Mouse (Mus musculus): ENCODE results near the gene Abca13. TPM values are rescaled to one million over a fixed set of nuclear protein-coding genes. Genes with fewer than 3 reads are reported as not detected.

The Abca13 gene
- polyA plus RNA-seq, 1 experiment from 2014 or later = 0.01 TPM

DNA sequence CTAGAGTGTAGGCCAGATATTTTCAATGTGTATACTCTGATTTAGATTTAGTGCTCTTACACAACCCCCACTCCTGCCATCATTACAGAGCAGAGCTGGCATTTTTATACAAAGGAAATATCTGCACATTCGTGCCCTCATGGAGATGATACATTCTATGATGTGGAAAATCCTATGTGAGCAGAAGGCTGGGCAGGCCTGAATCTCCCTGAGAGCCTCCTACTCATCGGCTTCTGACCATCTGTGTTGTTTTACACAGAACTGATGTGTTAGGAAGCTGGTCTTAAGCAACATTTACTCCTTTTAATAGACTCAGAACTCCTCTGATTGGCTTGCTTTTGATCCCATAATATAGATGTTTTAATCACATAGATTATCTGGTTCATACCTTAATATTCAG, 376.6 kb downstream of the Abca13 start:
- H3K4me1 ChIP-seq = no peaks in the 10 kb centered on the region
- ATAC-seq (replicated peaks) = no peak

GRCm38 (mm10) chr11:9570319-9570718, 378.6 kb downstream of the Abca13 start:
- no peak overlapping the region for H3K9ac ChIP-seq (replicated peaks)
- H3K4me1 ChIP-seq = no peaks in the 10 kb centered on the region
- no peaks in the 10 kb centered on the region for H3K27me3 ChIP-seq
- no peaks in the 10 kb centered on the region for H3K9me3 ChIP-seq
- WGBS = 29% methylated on average over 6 of the region's 6 CpGs
- H3K27ac ChIP-seq (replicated peaks) = no peak overlapping the region
- no peak overlapping the region for H3K4me2 ChIP-seq (replicated peaks)
- H3K36me3 ChIP-seq = no peaks in the 10 kb centered on the region
- no peak overlapping the region for H3K4me3 ChIP-seq
- ATAC-seq (replicated peaks) = peak; percentile 58

More for the DNA sequence above, 376.6 kb downstream of the Abca13 start:
- H3K9ac ChIP-seq (replicated peaks) = no peak overlapping the region
- H3K4me3 ChIP-seq = no peak overlapping the region
- H3K36me3 ChIP-seq = no peaks in the 10 kb centered on the region
- no peak overlapping the region for H3K4me2 ChIP-seq (replicated peaks)
- no peak overlapping the region for H3K27ac ChIP-seq (replicated peaks)
- 89% methylated on average over 2 of the region's 2 CpGs for WGBS
- no peaks in the 10 kb centered on the region for H3K9me3 ChIP-seq
- no peaks in the 10 kb centered on the region for H3K27me3 ChIP-seq

- Histone ChIP-seq H3K27ac (replicated peaks) (0 out of 2 replicates have a peak overlapping the region, but pooled peaks have one; percentile 8), H3K4me1 (no peaks in the 10 kb centered on the region), H3K4me3 (no peak overlapping the region), H3K9me3 (no peaks in the 10 kb centered on the region), H3K4me2 (replicated peaks) (no peak overlapping the region), H3K27me3 (no peaks in the 10 kb centered on the region), H3K36me3 (no peaks in the 10 kb centered on the region), H3K9ac (replicated peaks) (no peak overlapping the region)
- peak; percentile 59 for ATAC-seq (replicated peaks)
- WGBS = 58% methylated on average over 4 of the region's 4 CpGs
These were observed 383.2 kb downstream of the Abca13 start for GRCm38 (mm10) chr11:9574894-9575293.

- no peak overlapping the region for H3K27ac ChIP-seq (replicated peaks)
- no peaks in the 10 kb centered on the region for H3K36me3 ChIP-seq
- H3K4me2 ChIP-seq (replicated peaks) = no peak overlapping the region
- 7% methylated on average over 1 of the region's 1 CpGs for WGBS
- no peak overlapping the region for H3K9ac ChIP-seq (replicated peaks)
- H3K4me1 ChIP-seq = peaks cover 4% of the 10 kb centered on the region; the same call in 1 of the 2 replicates
- ATAC-seq (replicated peaks) = peak; percentile 88
- no peak overlapping the region for H3K4me3 ChIP-seq
- no peaks in the 10 kb centered on the region for H3K9me3 ChIP-seq
- H3K27me3 ChIP-seq = no peaks in the 10 kb centered on the region
These were observed 400.1 kb downstream of the Abca13 start for GRCm38 (mm10) chr11:9591757-9592316.

DNA sequence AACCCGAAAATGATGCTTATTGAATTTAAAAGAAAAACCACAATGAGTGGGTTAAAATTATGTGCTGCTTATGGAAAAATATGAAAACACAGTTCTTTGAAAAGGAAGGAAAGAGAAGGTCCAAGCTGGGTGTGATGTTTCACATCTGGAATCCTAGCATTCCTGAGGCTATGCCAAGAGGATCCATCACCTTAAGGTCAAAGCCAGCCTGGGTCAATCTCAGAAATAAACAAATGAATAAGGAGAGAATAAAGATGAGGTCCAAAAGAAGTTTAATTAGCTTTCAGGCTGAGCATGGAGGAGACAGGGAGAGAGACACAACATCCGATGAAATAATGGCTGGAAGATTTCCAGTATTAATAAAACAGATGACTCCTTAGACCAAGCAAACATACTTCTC, 405.6 kb downstream of the Abca13 start:
- Histone ChIP-seq H3K4me3 (no peak overlapping the region), H3K27ac (replicated peaks) (no peak overlapping the region), H3K36me3 (no peaks in the 10 kb centered on the region), H3K4me1 (peaks cover 4% of the 10 kb centered on the region; the same call in 1 of the 2 replicates), H3K4me2 (replicated peaks) (no peak overlapping the region), H3K27me3 (no peaks in the 10 kb centered on the region), H3K9me3 (no peaks in the 10 kb centered on the region), H3K9ac (replicated peaks) (no peak overlapping the region)
- ATAC-seq (replicated peaks) = no peak
- 64% methylated on average over 2 of the region's 2 CpGs for WGBS

DNA sequence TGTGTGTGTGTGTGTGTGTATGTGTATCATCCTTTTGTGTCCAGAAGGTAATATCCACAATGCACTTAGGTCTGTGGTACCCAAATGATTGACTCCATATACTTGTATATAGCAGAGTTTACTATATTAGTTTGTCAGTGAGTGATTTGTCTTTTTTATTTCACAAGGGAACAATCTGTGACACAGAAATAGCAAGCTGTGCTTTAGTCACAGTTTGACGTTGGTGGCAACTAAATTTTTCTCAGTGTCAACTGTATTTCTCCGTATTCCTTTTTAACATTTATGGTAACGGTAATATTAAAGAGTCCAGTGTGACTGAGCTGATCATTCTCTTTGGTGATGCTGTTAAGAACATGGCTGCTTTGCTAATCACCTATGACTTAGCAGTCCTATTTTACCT, 409.4 kb downstream of the Abca13 start:
- ATAC-seq (replicated peaks) = no peak
- Histone ChIP-seq H3K9ac (replicated peaks) (no peak overlapping the region), H3K4me2 (replicated peaks) (no peak overlapping the region), H3K9me3 (no peaks in the 10 kb centered on the region), H3K27ac (replicated peaks) (no peak overlapping the region), H3K4me1 (no peaks in the 10 kb centered on the region), H3K36me3 (no peaks in the 10 kb centered on the region), H3K27me3 (no peaks in the 10 kb centered on the region), H3K4me3 (no peak overlapping the region)
- WGBS = 89% methylated on average over 3 of the region's 3 CpGs

DNA sequence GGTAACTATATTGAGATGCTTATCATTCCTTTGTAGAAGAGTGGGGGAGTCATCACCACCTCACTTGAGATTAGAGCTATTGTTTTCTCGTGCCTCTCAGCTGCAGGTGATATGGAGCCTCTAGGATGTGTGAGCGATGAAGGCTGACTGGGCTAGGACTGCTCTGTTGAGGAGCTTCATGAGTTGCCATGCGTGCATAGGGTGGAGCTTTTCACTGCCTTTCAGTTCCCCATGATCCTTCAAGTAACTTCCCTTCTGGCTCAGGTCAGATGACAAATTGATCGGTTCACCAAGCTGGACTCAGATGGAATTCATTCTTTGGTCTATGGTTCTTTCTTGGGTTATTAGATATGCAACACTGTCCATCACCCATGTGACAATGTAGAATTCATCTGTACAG, 410.4 kb downstream of the Abca13 start:
- H3K9ac ChIP-seq (replicated peaks) = no peak overlapping the region
- no peak overlapping the region for H3K4me2 ChIP-seq (replicated peaks)
- H3K4me1 ChIP-seq = no peaks in the 10 kb centered on the region
- H3K36me3 ChIP-seq = no peaks in the 10 kb centered on the region
- WGBS = 86% methylated on average over 4 of the region's 4 CpGs
- no peaks in the 10 kb centered on the region for H3K27me3 ChIP-seq
- H3K27ac ChIP-seq (replicated peaks) = no peak overlapping the region
- H3K9me3 ChIP-seq = no peaks in the 10 kb centered on the region
- no peak for ATAC-seq (replicated peaks)
- no peak overlapping the region for H3K4me3 ChIP-seq

DNA sequence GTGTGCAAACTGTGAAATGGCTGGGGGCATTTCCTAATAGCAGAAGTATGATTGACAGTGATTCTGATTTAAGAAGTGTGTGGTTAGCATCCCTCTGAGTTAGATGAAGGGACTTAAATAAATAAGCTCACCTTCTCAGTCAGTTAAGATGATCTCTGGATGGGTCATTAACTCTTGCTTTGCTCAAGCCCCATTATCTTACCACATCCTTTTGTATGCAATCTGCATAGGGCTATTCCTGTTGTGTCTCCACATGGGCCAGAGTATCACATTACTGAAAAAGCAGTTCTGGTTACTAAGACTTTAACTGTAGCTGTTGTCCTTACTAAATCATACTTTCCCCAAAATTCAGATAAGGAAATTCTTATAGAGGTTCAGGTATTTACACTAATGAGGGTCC, 416.5 kb downstream of the Abca13 start:
- Histone ChIP-seq H3K36me3 (no peaks in the 10 kb centered on the region), H3K27me3 (no peaks in the 10 kb centered on the region), H3K4me2 (replicated peaks) (no peak overlapping the region), H3K4me1 (no peaks in the 10 kb centered on the region), H3K9me3 (no peaks in the 10 kb centered on the region), H3K27ac (replicated peaks) (no peak overlapping the region), H3K9ac (replicated peaks) (no peak overlapping the region), H3K4me3 (no peak overlapping the region)
- no peak for ATAC-seq (replicated peaks)

DNA sequence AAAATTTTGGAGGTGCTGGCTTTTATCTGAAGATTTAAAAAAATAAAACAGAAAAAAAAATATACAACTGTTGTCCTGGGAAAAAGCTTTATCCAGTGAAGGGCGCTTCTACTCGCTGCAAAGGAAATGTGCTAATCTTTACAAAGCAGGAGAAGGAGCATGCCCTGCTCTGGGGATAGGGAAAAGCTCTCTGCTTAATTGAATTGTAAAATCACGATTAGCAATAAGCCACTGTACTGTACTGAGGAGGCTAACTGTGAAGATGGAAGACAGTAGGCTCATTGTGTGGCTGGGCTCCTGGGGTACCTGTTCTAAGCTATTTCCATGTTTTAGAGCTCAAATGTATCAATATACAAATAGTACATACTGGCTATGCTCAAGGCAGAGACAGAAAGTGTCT, 417.3 kb downstream of the Abca13 start:
- H3K9ac ChIP-seq (replicated peaks) = no peak overlapping the region
- H3K36me3 ChIP-seq = no peaks in the 10 kb centered on the region
- no peak overlapping the region for H3K4me2 ChIP-seq (replicated peaks)
- ATAC-seq (replicated peaks) = no peak
- H3K4me1 ChIP-seq = no peaks in the 10 kb centered on the region
- WGBS = 56% methylated on average over 3 of the region's 3 CpGs
- no peak overlapping the region for H3K4me3 ChIP-seq
- H3K27ac ChIP-seq (replicated peaks) = no peak overlapping the region
- no peaks in the 10 kb centered on the region for H3K9me3 ChIP-seq
- no peaks in the 10 kb centered on the region for H3K27me3 ChIP-seq

GRCm38 (mm10) chr11:9616133-9616532, 424.4 kb downstream of the Abca13 start:
- Histone ChIP-seq H3K4me3 (no peak overlapping the region), H3K4me2 (replicated peaks) (no peak overlapping the region), H3K9ac (replicated peaks) (no peak overlapping the region), H3K36me3 (no peaks in the 10 kb centered on the region), H3K27ac (replicated peaks) (no peak overlapping the region), H3K4me1 (0 out of 2 replicates have a peak, but pooled peaks cover 2% of the 10 kb centered on the region), H3K27me3 (no peaks in the 10 kb centered on the region), H3K9me3 (no peaks in the 10 kb centered on the region)
- no peak for ATAC-seq (replicated peaks)
- WGBS = 21% methylated on average over 2 of the region's 2 CpGs

DNA sequence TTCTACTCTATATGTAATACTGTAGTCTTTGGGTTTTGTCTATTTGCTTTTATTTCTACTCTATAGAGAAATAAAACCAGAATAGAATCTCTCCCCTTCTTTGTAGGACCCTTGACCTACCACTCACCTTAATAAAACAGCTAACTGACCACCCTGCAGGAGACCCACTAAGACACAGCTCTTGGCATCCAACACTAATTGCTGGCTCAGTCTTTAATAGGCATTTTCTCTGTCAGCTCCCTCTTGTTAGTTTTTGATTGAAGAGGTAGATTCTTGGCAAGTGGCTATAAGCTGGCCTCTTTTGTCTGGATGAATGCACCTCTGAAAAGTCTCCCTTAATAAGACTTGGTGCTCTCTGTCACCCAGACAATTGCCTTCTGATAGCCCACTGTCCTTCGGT, 424.9 kb downstream of the Abca13 start:
- 10% methylated on average over 1 of the region's 1 CpGs for WGBS
- no peaks in the 10 kb centered on the region for H3K36me3 ChIP-seq
- no peak overlapping the region for H3K9ac ChIP-seq (replicated peaks)
- H3K4me3 ChIP-seq = no peak overlapping the region
- 0 out of 2 replicates have a peak, but pooled peaks cover 2% of the 10 kb centered on the region for H3K4me1 ChIP-seq
- H3K4me2 ChIP-seq (replicated peaks) = no peak overlapping the region
- ATAC-seq (replicated peaks) = 0 out of 2 replicates have a peak, but pooled peaks have one; percentile 46
- H3K27me3 ChIP-seq = no peaks in the 10 kb centered on the region
- H3K9me3 ChIP-seq = no peaks in the 10 kb centered on the region
- no peak overlapping the region for H3K27ac ChIP-seq (replicated peaks)

GRCm38 (mm10) chr11:9619986-9620385, 428.2 kb downstream of the Abca13 start:
- no peaks in the 10 kb centered on the region for H3K36me3 ChIP-seq
- no peaks in the 10 kb centered on the region for H3K9me3 ChIP-seq
- ATAC-seq (replicated peaks) = no peak; the same call in 1 of the 2 replicates
- 0 out of 2 replicates have a peak, but pooled peaks cover 2% of the 10 kb centered on the region for H3K4me1 ChIP-seq
- H3K4me3 ChIP-seq = no peak overlapping the region
- no peak overlapping the region for H3K9ac ChIP-seq (replicated peaks)
- no peak overlapping the region for H3K4me2 ChIP-seq (replicated peaks)
- WGBS = 9% methylated on average over 1 of the region's 1 CpGs
- H3K27me3 ChIP-seq = no peaks in the 10 kb centered on the region
- no peak overlapping the region for H3K27ac ChIP-seq (replicated peaks)

DNA sequence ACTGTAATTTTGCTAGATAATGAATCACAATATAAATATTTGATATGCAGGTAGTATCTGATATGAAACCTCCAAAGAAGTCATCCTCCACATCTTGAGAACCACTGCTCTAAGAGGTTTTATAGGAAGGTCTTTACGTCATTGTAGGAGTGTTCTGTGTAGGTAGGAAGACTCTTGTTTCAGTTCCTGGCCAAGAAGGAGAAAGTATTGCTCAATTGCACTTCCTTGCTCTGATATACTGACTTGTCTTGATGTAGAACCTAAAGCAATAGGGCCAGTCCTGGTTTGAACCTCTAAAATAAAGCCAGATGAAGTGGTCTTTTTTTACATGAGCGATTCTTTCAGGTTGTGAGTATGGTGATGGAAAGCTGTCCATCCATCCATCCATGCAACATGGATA, 431.1 kb downstream of the Abca13 start:
- ATAC-seq (replicated peaks) = no peak
- Histone ChIP-seq H3K4me1 (no peaks in the 10 kb centered on the region), H3K9ac (replicated peaks) (no peak overlapping the region), H3K27me3 (no peaks in the 10 kb centered on the region), H3K9me3 (no peaks in the 10 kb centered on the region), H3K27ac (replicated peaks) (no peak overlapping the region), H3K36me3 (no peaks in the 10 kb centered on the region), H3K4me2 (replicated peaks) (no peak overlapping the region), H3K4me3 (no peak overlapping the region)
- WGBS = 89% methylated on average over 2 of the region's 2 CpGs
